Mouse (Mus musculus) adrenal gland, adult (tissue): ENCODE results near the gene Ube2m.

Source experiments
- DNase-seq, 2 experiments: peaks; one replicate each; pipeline ENCODE4 v3.0.0; 2022 to 2023; ENCODE audit warnings: low spot score in 1 of 2; ENCODE audit not compliant: inconsistent age in 2 of 2

The Ube2m gene

GRCm38 (mm10) chr7:13006011-13006410 lies 32.1 kb downstream of the Ube2m start:
- no peak for DNase-seq

- DNase-seq = no peak
Measured at GRCm38 (mm10) chr7:13003380-13003779, 34.7 kb downstream of the Ube2m start.

GRCm38 (mm10) chr7:13001584-13001983 lies 36.5 kb downstream of the Ube2m start:
- no peak for DNase-seq

- DNase-seq = peak in 1 of 2 experiments; percentile 60
Measured at GRCm38 (mm10) chr7:12998851-12999250, 39.2 kb downstream of the Ube2m start, which contains the start of gene Trim28. Gene Trim28 (plus strand): TSS chr7:12999114.

DNA sequence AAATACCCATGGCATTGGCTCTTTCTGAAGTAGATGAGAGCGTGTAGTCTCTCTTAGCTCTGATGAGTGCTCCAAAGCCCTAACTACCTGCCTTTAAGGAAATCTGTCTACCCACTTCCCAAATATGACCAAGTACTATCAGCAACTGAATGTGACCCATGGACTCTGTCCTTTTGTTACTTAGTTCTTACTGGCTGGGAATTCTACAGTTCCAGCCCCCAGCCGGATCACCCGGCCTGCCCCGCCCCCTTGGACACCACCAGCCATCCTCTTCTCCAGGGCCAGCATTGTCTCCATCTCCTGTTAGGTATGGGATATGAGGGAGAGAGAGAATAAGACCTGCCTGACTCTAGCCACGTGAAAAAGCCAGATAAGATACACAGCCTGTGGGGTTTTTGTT lies 40.0 kb downstream of the Ube2m start, which contains the start of gene Slc27a5:
Gene Slc27a5, minus strand, starts transcription at position 140 of the 400 bp plus-strand sequence.
- DNase-seq = no peak

- DNase-seq = no peak
Measured at GRCm38 (mm10) chr7:12997230-12997629, 40.8 kb downstream of the Ube2m start.

DNA sequence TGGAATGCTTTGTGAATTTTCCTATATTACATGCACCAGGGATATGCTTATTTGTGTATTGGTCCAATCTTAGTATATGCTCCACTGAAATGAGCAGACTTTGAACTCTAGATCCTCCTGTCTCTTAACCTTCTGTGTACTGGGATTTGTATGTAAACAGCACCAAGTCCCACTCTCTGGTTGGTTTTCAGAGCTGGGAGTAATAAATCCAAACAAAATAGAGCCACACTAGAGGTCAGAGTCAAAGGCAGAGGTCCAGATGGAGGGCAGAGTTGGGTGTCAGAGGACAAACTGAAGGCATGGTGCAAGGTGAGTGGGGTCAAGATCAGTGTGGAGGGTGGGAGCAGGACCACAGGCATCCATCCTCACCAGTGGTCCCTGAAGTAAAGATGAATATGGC lies 42.2 kb downstream of the Ube2m start:
- no peak for DNase-seq

- no peak for DNase-seq
Measured at GRCm38 (mm10) chr7:12993148-12993547, 44.9 kb downstream of the Ube2m start.

DNA sequence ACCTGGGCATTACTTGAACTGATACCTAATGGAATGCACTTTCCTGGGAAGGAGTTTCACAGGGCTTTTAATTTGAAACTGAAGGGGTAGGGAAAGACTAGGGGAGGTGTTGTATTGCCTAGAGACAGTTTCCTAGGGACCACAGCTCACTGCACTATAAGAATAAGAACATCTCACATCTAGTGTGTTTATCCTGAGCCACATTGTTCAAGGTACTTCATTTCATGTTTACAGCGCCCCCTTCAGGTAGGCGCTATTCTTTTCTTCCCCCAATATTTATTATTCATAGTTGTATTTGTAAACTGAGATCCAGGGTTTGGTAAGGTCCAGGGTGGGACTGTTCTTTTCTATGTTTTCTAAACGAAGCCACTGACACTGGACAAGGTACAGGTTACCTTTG lies 45.9 kb downstream of the Ube2m start:
- DNase-seq = peak in 1 of 2 experiments; percentile 74

GRCm38 (mm10) chr7:12987409-12988189 lies 50.5 kb downstream of the Ube2m start:
- DNase-seq = no peak

DNA sequence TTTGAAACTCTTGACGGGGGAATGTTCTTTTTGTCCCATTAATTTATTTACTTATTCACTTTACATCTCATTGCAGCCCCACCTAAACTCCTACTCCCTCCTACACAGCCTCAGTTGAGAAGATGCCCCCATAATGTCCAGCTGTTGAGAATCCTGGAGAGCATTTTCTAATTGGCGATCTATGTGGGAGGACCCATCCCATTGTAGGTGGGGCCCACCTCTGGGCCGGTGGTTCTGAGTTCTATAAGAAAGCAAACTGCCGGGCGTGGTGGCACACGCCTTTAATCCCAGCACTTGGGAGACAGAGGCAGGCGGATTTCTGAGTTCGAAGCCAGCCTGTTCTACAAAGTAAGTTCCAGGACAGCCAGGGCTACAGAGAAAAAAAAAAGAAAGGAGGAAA lies 51.2 kb downstream of the Ube2m start:
- DNase-seq = no peak

- DNase-seq = no peak
Measured at GRCm38 (mm10) chr7:12985724-12986123, 52.4 kb downstream of the Ube2m start.
